Mouse (Mus musculus) liver, embryonic 14.5 days (tissue): ENCODE results near the gene Fads3. TPM values are rescaled to one million over a fixed set of nuclear protein-coding genes. Genes with fewer than 3 reads are reported as not detected.

Experiments
- ATAC-seq: fragments of 200-750 bp; cut with Nextera tagmentation; 2 replicates; pipeline ENCODE4 v1.8.0; 2017; ENCODE audit warnings: moderate number of reproducible peaks, mild to moderate bottlenecking, moderate library complexity; ENCODE audit not compliant: insufficient read depth
- DNase-seq, 3 experiments: peaks; one replicate each; pipeline ENCODE4 v3.0.0-alpha.2; 2012 to 2013; ENCODE audit warnings: low read depth in 3 of 3, low spot score in 3 of 3
- H3K27ac ChIP-seq: fragments of 300-500 bp; sonication (generic); 2 replicates; pipeline ENCODE4 v1.5.1; 2014; ENCODE audit warnings: moderate library complexity, mild to moderate bottlenecking, control low read depth, inconsistent platforms
- H3K27me3 ChIP-seq: fragments of 300-500 bp; sonication (generic); 2 replicates; pipeline ENCODE4 v1.6.1; 2014; ENCODE audit warnings: mild to moderate bottlenecking, low read length, moderate library complexity; ENCODE audit not compliant: control insufficient read depth, insufficient read depth
- H3K36me3 ChIP-seq: fragments of 300-500 bp; sonication (generic); replicated peaks from 2 replicates; pipeline ENCODE4 v1.6.1; 2014; ENCODE audit warnings: low read depth; ENCODE audit not compliant: control insufficient read depth, insufficient read depth
- H3K4me1 ChIP-seq, 2 experiments: fragments of 200-500 bp in 1 of 2; fragments of 300-500 bp in 1 of 2; sonication (generic) in 1 of 2; replicated peaks; 2 replicates each; pipeline ENCODE4 v1.6.1; 2012 to 2014; ENCODE audit warnings: antibody characterized with exemption in 1 of 2, inconsistent platforms in 1 of 2, low read length in 1 of 2; ENCODE audit not compliant: control insufficient read depth in 2 of 2, insufficient read depth in 2 of 2
- H3K4me2 ChIP-seq: fragments of 300-500 bp; sonication (generic); 2 replicates; pipeline ENCODE4 v1.6.1; 2014; ENCODE audit warnings: low read depth, mild to moderate bottlenecking, control low read depth, moderate library complexity
- H3K4me3 ChIP-seq, 2 experiments: fragments of 200-500 bp in 1 of 2; fragments of 300-500 bp in 1 of 2; sonication (generic) in 1 of 2; 2 replicates each; pipeline ENCODE4 v1.5.1; 2012 to 2014; ENCODE audit warnings: low read depth in 2 of 2, low read length in 2 of 2, mild to moderate bottlenecking in 2 of 2, control low read depth in 1 of 2, inconsistent platforms in 1 of 2, moderate library complexity in 1 of 2; ENCODE audit not compliant: insufficient read depth in 1 of 2
- H3K9ac ChIP-seq: fragments of 300-500 bp; sonication (generic); replicated peaks from 2 replicates; pipeline ENCODE4 v1.6.1; 2014; ENCODE audit warnings: mild to moderate bottlenecking, control low read depth, moderate library complexity
- H3K9me3 ChIP-seq: fragments of 300-500 bp; sonication (generic); 2 replicates; pipeline ENCODE4 v1.6.1; 2016; ENCODE audit warnings: low read length, mixed read lengths; ENCODE audit not compliant: control insufficient read depth
- CTCF ChIP-seq: IDR thresholded peaks from 2 replicates; pipeline ENCODE4 v1.5.1; 2016; ENCODE audit warnings: antibody characterized with exemption, low read depth, control low read depth
- EP300 ChIP-seq: IDR thresholded peaks from 2 replicates; pipeline ENCODE4 v1.6.1; 2016; ENCODE audit warnings: antibody characterized with exemption, low read depth
- WGBS: fragments of 180-500 bp; shearing (Covaris S2); extraction: QIAGEN DNeasy Blood & Tissue Kit; methylation state at CpG from one replicate; pipeline ENCODE4 v1.1.7; 2014; ENCODE audit not compliant: insufficient replicate concordance; 5-methylcytosine and 5-hydroxymethylcytosine counted together
- polyA plus RNA-seq, 2 experiments: library from polyadenylated mRNA; depleted of rRNA in 1 of 2; stranded (reverse) in 1 of 2; unstranded in 1 of 2; fragments of >200 nt; fragmentation: Nextera tagmentation in 1 of 2; extraction: Ambion mirVana in 1 of 2; gene quantifications; 2 replicates each; pipeline versions ENCODE4 v1.2.1 to v1.2.3; 2012 to 2014

Gene Fads3
- polyA plus RNA-seq, 2 experiments: 4.4 to 8.2 TPM

DNA sequence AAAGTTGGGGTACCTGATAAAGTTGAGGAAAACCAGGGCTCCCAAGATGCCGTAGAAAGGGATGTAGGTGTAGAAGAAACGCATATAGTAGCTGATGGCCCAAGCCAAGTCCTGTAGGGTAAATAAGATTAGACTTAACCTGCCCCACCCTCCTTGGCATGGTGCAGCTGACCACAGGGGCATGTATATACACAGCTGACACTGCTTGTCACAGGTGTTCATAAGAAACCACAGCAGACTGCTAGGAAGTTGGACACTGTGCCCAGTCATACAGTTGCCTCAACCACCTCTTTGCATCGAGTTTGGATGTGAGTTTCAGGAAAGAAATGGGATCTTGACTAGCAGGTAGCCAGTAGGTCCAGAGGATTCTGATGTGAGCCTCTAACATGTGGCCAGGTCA, 25.1 kb downstream of the Fads3 start:
- Histone ChIP-seq H3K9me3 (no peaks in the 10 kb centered on the region), H3K4me1 (peaks cover 0 to 12% of the 10 kb centered on the region in 2 experiments; a peak in 3 of 4 replicates), H3K27me3 (no peaks in the 10 kb centered on the region), H3K4me2 (no peak overlapping the region), H3K27ac (no peak overlapping the region), H3K9ac (no peak overlapping the region), H3K4me3 (no peak overlapping the region), H3K36me3 (peaks cover 8% of the 10 kb centered on the region)
- TF ChIP-seq CTCF (no peak), EP300 (no peak)
- DNase-seq (no peak), ATAC-seq (no peak)
- 69% methylated on average over 3 of the region's 3 CpGs for whole genome bisulfite sequencing

DNA sequence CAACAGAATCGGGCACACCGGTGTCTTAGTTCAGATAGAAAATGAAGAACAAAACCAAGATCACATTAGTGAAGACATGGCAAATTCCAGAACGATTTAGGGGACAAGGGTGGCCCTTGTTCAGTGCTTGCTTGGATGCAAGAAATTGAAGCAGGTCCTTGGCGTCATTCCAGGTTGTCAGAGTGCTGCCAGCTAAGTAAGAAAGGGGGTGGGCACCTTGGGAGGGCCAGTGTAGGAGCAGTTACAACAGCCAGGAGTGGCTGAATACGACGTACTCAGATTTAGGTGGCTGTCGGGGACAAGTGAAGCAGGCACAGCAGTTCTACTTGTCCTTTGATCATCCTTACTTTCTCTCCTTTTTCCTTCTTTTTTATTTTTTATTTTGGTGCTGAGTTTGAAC, 26.3 kb downstream of the Fads3 start:
- WGBS: 69% methylated on average over 7 of the region's 7 CpGs
- Histone ChIP-seq H3K4me3 (no peak overlapping the region), H3K9ac (no peak overlapping the region), H3K27me3 (no peaks in the 10 kb centered on the region), H3K4me2 (no peak overlapping the region), H3K36me3 (peaks cover 8% of the 10 kb centered on the region), H3K4me1 (peaks cover 0 to 11% of the 10 kb centered on the region in 2 experiments; a peak in 3 of 4 replicates), H3K27ac (no peak overlapping the region), H3K9me3 (no peaks in the 10 kb centered on the region)
- TF ChIP-seq CTCF: no peak
- no peak for TF ChIP-seq EP300
- DNase-seq (no peak), ATAC-seq (no peak)

DNA sequence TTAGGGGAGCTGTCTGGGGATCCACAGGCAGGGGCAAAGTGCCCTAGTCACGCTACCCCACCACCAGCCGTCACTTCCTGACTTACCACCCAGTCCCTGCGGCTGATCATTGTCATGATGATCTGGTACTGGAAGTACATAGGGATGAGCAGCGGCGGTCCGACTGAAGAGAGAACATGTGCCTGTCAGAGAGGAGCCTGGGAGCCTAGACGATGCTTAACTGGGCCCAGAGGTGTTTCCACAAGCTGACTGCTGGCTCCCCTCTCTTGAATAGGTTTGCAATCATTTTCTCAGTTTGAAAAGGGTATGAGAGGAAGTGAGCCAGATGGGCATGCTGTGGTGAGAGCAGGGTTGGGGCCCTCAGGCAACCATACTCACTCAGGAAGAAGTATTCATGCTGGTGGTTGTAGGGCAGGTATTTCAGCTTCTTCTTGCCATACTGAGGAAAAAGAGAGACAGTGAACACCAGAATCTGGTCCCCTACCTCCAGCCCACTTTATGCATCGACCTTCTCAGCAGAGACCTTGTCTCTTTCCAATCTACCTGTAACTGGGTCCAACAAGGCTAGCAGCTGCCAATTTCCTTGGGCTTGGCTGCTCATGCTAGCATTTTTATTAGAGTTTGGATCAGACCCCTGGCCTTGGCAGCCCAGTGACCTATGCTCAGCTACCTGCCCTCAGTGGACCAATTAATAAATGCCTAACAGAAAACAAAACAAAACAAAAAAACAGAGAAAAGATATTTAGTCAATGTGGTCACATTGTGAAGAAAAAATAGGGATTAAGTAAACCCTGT, 29.0 kb downstream of the Fads3 start:
- H3K27ac ChIP-seq: no peak overlapping the region
- TF ChIP-seq EP300 (no peak), CTCF (no peak)
- no peak for ATAC-seq
- no peak overlapping the region for H3K4me2 ChIP-seq
- no peak overlapping the region for H3K9ac ChIP-seq
- H3K36me3 ChIP-seq: peaks cover 22% of the 10 kb centered on the region
- WGBS: 77% methylated on average over 8 of the region's 8 CpGs
- DNase-seq: no peak
- H3K27me3 ChIP-seq: no peaks in the 10 kb centered on the region
- no peaks in the 10 kb centered on the region for H3K9me3 ChIP-seq
- H3K4me1 ChIP-seq: peaks cover 0 to 9% of the 10 kb centered on the region in 2 experiments; a peak in 3 of 4 replicates
- no peak overlapping the region for H3K4me3 ChIP-seq

DNA sequence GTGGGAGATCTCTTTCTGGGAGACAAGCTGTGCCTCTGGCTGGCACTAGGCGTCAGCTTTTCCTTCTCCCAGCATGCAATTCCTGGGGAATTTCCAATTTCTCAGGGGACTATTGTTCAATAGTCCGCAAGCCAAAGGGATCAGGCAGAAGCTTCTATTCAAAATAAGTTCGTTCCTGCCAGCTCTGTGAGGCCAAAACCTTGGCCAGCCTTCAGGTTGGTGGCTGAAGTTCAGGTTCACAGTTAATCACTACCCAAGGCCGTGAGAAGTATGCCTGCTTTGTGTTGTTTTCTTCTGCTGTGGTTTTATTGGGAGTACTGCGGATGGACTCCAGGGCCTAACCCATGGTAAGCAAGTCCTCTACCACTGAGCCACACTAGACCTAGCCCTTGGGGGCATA, 29.8 kb downstream of the Fads3 start:
- H3K36me3 ChIP-seq: peaks cover 29% of the 10 kb centered on the region
- peaks cover 0 to 4% of the 10 kb centered on the region in 2 experiments; a peak in 3 of 4 replicates for H3K4me1 ChIP-seq
- no peak overlapping the region for H3K4me3 ChIP-seq
- DNase-seq (no peak), ATAC-seq (no peak)
- H3K27me3 ChIP-seq: no peaks in the 10 kb centered on the region
- no peak for TF ChIP-seq EP300
- TF ChIP-seq CTCF: no peak
- no peak overlapping the region for H3K9ac ChIP-seq
- no peak overlapping the region for H3K4me2 ChIP-seq
- H3K27ac ChIP-seq: no peak overlapping the region
- no peaks in the 10 kb centered on the region for H3K9me3 ChIP-seq
- WGBS: 74% methylated on average over 5 of the region's 5 CpGs

GRCm38 (mm10) chr19:10071892-10072291, 30.5 kb downstream of the Fads3 start:
- ATAC-seq (no peak), DNase-seq (no peak)
- Histone ChIP-seq H3K4me3 (no peak overlapping the region), H3K36me3 (peaks cover 35% of the 10 kb centered on the region), H3K27me3 (no peaks in the 10 kb centered on the region), H3K4me1 (no peaks in the 10 kb centered on the region; a peak in 1 of 4 replicates), H3K9ac (no peak overlapping the region), H3K27ac (no peak overlapping the region), H3K4me2 (no peak overlapping the region), H3K9me3 (no peaks in the 10 kb centered on the region)
- 68% methylated on average over 4 of the region's 4 CpGs for WGBS
- TF ChIP-seq EP300: no peak
- no peak for TF ChIP-seq CTCF
